Mouse (Mus musculus) heart, embryonic 11.5 days (tissue): ENCODE results near the gene Spesp1. TPM values are rescaled to one million over a fixed set of nuclear protein-coding genes. Genes with fewer than 3 reads are reported as not detected.

Experiments
- ATAC-seq: fragments of 200-750 bp; cut with Nextera tagmentation; replicated peaks from 2 replicates; pipeline ENCODE4 v1.8.0; 2017; ENCODE audit warnings: moderate library complexity; ENCODE audit not compliant: insufficient number of reproducible peaks, low FRiP score, low TSS enrichment
- H3K27ac ChIP-seq: fragments of 300-500 bp; sonication (generic); 2 replicates; pipeline ENCODE4 v1.5.1; 2014; ENCODE audit warnings: mild to moderate bottlenecking, low read depth, low read length
- H3K27me3 ChIP-seq: fragments of 300-500 bp; sonication (generic); 2 replicates; pipeline ENCODE4 v1.6.1; 2014; ENCODE audit warnings: mild to moderate bottlenecking, low read length, mixed read lengths; ENCODE audit not compliant: control insufficient read depth, insufficient read depth
- H3K36me3 ChIP-seq: fragments of 300-500 bp; sonication (generic); 2 replicates; pipeline ENCODE4 v1.6.1; 2014; ENCODE audit warnings: mild to moderate bottlenecking, low read length, moderate library complexity, mixed read lengths; ENCODE audit not compliant: control insufficient read depth, insufficient read depth
- H3K4me1 ChIP-seq: fragments of 300-500 bp; sonication (generic); 2 replicates; pipeline ENCODE4 v1.6.1; 2014; ENCODE audit warnings: low read length; ENCODE audit not compliant: control insufficient read depth, insufficient read depth
- H3K4me2 ChIP-seq: fragments of 300-500 bp; sonication (generic); 2 replicates; pipeline ENCODE4 v1.6.1; 2014; ENCODE audit warnings: mild to moderate bottlenecking, moderate library complexity
- H3K4me3 ChIP-seq: fragments of 300-500 bp; sonication (generic); 2 replicates; pipeline ENCODE4 v1.5.1; 2014; ENCODE audit warnings: low read depth, low read length
- H3K9ac ChIP-seq: fragments of 300-500 bp; sonication (generic); 2 replicates; pipeline ENCODE4 v1.6.1; 2014; ENCODE audit warnings: mild to moderate bottlenecking, low read depth, low read length, moderate library complexity
- H3K9me3 ChIP-seq: fragments of 300-500 bp; sonication (generic); replicated peaks from 2 replicates; pipeline ENCODE4 v1.6.1; 2016; ENCODE audit warnings: low read length; ENCODE audit not compliant: control insufficient read depth
- WGBS: fragments of 180-500 bp; shearing (Covaris S2); extraction: QIAGEN DNeasy Blood & Tissue Kit; methylation state at CpG from one replicate; pipeline ENCODE4 v1.1.7; 2014; ENCODE audit not compliant: insufficient replicate concordance; 5-methylcytosine and 5-hydroxymethylcytosine counted together
- polyA plus RNA-seq: library from polyadenylated mRNA; unstranded; fragments of >200 nt; fragmentation: Nextera tagmentation; extraction: Ambion mirVana; gene quantifications from 2 replicates; pipeline ENCODE4 v1.2.1, GENCODE M21; 2014

Spesp1 gene
- not detected in 2 replicates for polyA plus RNA-seq

DNA sequence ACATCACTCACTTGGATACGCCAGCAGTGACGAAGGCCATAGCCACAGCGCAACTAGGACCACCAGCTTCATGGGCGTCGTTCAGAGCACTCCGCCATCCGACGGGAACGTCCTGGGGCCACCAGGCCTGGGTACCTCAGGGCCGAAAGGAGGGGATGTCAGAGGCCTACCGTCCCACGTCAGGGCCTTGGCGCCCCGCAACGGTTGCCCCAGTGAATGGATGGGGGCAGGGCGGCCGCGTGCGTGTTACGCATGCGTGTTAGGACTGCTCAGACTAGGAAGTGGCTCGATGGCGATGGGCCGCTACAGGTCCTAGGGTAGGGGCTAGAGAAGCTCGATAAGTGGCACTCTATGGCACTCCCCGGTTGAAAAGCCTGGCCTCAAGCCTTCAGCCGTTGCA, at the start of gene Spesp1:
Gene Spesp1 (minus strand): TSS at position 218 of the 400 bp plus-strand sequence.
- Histone ChIP-seq H3K27ac (no peak within 1 kb of the TSS), H3K4me2 (no peak within 1 kb of the TSS), H3K36me3 (no peaks in the 10 kb centered on the region), H3K9me3 (no peaks in the 10 kb centered on the region), H3K4me1 (no peaks in the 10 kb centered on the region), H3K27me3 (no peaks in the 10 kb centered on the region), H3K4me3 (no peak within 1 kb of the TSS), H3K9ac (no peak within 1 kb of the TSS)
- WGBS: 74% methylated on average over 27 of the region's 27 CpGs
- ATAC-seq: no peak

GRCm38 (mm10) chr9:62325965-62326364, 44.0 kb upstream of the Spesp1 start:
- no peaks in the 10 kb centered on the region for H3K4me1 ChIP-seq
- no peaks in the 10 kb centered on the region for H3K27me3 ChIP-seq
- no peaks in the 10 kb centered on the region for H3K36me3 ChIP-seq
- WGBS: 61% methylated on average over 3 of the region's 3 CpGs
- no peak overlapping the region for H3K27ac ChIP-seq
- no peak for ATAC-seq
- H3K4me3 ChIP-seq: no peak overlapping the region
- no peak overlapping the region for H3K4me2 ChIP-seq
- no peaks in the 10 kb centered on the region; the same call in 1 of the 2 replicates for H3K9me3 ChIP-seq
- no peak overlapping the region for H3K9ac ChIP-seq

DNA sequence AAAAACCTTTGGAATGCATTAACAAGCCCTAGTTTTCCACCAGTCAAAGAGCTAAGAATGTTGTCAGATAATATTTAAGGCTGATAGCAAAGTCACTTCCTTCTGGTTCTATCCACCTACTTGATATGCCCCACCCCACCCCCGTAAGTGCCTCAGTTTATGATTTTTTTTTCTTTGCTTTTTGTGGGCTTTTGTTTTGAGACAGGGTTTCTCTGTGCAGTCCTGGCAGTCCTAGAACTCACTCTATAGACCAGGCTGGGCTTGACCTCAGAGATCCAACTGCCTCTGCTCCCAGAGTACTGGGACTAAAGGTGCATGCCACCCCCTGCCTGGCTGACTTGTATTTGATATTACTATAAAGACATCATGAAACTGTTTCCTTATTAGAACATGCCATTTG, 41.8 kb upstream of the Spesp1 start:
- H3K36me3 ChIP-seq: no peaks in the 10 kb centered on the region
- H3K4me3 ChIP-seq: no peak overlapping the region
- 68% methylated on average over 1 of the region's 1 CpGs for WGBS
- H3K9ac ChIP-seq: no peak overlapping the region
- no peaks in the 10 kb centered on the region for H3K4me1 ChIP-seq
- H3K27ac ChIP-seq: no peak overlapping the region
- no peak for ATAC-seq
- H3K27me3 ChIP-seq: no peaks in the 10 kb centered on the region
- H3K4me2 ChIP-seq: no peak overlapping the region
- H3K9me3 ChIP-seq: no peaks in the 10 kb centered on the region; the same call in 1 of the 2 replicates

GRCm38 (mm10) chr9:62318729-62319128, 36.7 kb upstream of the Spesp1 start:
- no peak overlapping the region for H3K4me2 ChIP-seq
- no peak overlapping the region for H3K4me3 ChIP-seq
- no peak for ATAC-seq
- H3K27ac ChIP-seq: no peak overlapping the region
- no peaks in the 10 kb centered on the region for H3K27me3 ChIP-seq
- 78% methylated on average over 4 of the region's 4 CpGs for WGBS
- H3K9ac ChIP-seq: no peak overlapping the region
- H3K4me1 ChIP-seq: no peaks in the 10 kb centered on the region
- no peaks in the 10 kb centered on the region; the same call in 1 of the 2 replicates for H3K9me3 ChIP-seq
- no peaks in the 10 kb centered on the region for H3K36me3 ChIP-seq

DNA sequence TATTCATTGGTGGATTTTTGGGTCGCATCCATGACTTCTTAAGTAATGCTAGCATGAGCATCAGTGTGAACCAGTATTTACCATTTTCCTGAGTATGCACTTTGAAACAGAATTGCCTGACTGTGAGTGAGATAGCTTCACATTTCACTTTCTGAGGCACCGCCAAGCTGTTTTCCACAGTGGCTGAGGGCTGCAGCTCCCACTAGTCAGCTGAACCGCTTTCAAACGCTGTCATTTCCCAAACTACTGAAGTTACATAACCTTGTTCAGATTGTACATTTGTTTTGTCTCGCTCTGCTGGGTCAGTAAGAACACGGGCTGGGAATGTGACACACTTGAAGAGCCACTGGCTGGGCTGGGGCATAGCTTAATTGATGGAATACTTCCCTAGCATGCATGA, 33.5 kb upstream of the Spesp1 start:
- no peaks in the 10 kb centered on the region for H3K27me3 ChIP-seq
- ATAC-seq: no peak
- no peaks in the 10 kb centered on the region for H3K4me1 ChIP-seq
- no peaks in the 10 kb centered on the region for H3K36me3 ChIP-seq
- no peaks in the 10 kb centered on the region for H3K9me3 ChIP-seq
- no peak overlapping the region for H3K9ac ChIP-seq
- no peak overlapping the region for H3K4me2 ChIP-seq
- 86% methylated on average over 6 of the region's 6 CpGs for WGBS
- no peak overlapping the region for H3K27ac ChIP-seq
- no peak overlapping the region for H3K4me3 ChIP-seq

DNA sequence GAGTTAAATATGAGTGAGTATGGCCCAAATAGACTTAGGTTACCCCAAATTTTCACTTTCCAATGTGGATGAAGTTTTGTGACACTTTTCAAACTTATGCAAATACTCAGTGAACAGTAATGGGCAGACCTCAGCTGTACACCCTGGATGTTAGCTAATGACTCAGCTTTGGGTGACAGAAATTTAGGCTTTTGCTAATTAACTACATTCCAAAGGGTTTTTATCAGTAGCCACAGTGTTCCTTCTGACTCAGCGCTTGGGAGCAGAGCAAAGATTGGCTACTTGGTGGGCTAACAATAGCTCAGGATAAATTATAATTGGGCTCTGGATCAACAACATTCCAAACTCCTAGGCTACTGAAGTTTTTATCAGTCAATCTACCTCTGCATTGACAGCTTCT, 14.9 kb upstream of the Spesp1 start:
- no peak overlapping the region for H3K4me3 ChIP-seq
- H3K36me3 ChIP-seq: no peaks in the 10 kb centered on the region
- no peak overlapping the region for H3K9ac ChIP-seq
- no peaks in the 10 kb centered on the region for H3K9me3 ChIP-seq
- H3K4me2 ChIP-seq: no peak overlapping the region
- H3K27me3 ChIP-seq: no peaks in the 10 kb centered on the region
- 50% methylated on average over 1 of the region's 1 CpGs for WGBS
- H3K4me1 ChIP-seq: no peaks in the 10 kb centered on the region
- H3K27ac ChIP-seq: no peak overlapping the region
- ATAC-seq: no peak

GRCm38 (mm10) chr9:62295006-62295698, 13.1 kb upstream of the Spesp1 start:
- H3K4me2 ChIP-seq: no peak overlapping the region
- no peak overlapping the region for H3K9ac ChIP-seq
- no peak for ATAC-seq
- no peaks in the 10 kb centered on the region for H3K36me3 ChIP-seq
- WGBS: 29% methylated on average over 7 of the region's 7 CpGs
- H3K4me1 ChIP-seq: no peaks in the 10 kb centered on the region
- H3K4me3 ChIP-seq: no peak overlapping the region
- H3K9me3 ChIP-seq: no peaks in the 10 kb centered on the region
- no peak overlapping the region for H3K27ac ChIP-seq
- no peaks in the 10 kb centered on the region for H3K27me3 ChIP-seq

DNA sequence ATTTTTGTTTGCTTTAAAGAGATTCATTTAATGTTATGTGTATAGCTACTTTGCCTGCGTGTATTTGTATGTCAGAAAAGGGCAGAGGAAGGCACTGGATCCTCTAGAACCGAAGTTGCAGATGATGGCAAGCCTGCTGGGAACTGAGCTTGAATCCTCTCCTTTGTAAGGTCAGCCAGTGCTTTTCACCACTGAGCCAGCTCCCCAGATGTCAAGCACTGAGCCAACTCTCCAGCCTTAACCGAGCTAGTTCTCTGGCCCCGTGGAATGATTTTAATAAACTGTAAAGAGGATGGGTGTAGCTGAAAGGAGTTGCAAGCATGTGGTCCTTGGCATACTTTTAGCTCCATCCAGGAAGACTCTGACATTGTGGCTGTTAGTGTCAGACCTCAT, 5.6 kb upstream of the Spesp1 start:
- H3K36me3 ChIP-seq: no peaks in the 10 kb centered on the region
- 74% methylated on average over 4 of the region's 4 CpGs for WGBS

GRCm38 (mm10) chr9:62286967-62287632, 5.1 kb upstream of the Spesp1 start:
- no peak for ATAC-seq
- H3K27ac ChIP-seq: no peak overlapping the region
- no peaks in the 10 kb centered on the region for H3K4me1 ChIP-seq
- H3K4me3 ChIP-seq: no peak overlapping the region
- no peaks in the 10 kb centered on the region for H3K27me3 ChIP-seq
- WGBS: 45% methylated on average over 4 of the region's 4 CpGs
- no peak overlapping the region for H3K9ac ChIP-seq
- no peaks in the 10 kb centered on the region for H3K36me3 ChIP-seq
- no peaks in the 10 kb centered on the region for H3K9me3 ChIP-seq
- H3K4me2 ChIP-seq: no peak overlapping the region

More for the DNA sequence above, 5.6 kb upstream of the Spesp1 start:
- H3K9ac ChIP-seq: no peak overlapping the region
- ATAC-seq: no peak
- H3K4me3 ChIP-seq: no peak overlapping the region
- no peak overlapping the region for H3K4me2 ChIP-seq
- no peaks in the 10 kb centered on the region for H3K4me1 ChIP-seq
- no peak overlapping the region for H3K27ac ChIP-seq
- no peaks in the 10 kb centered on the region for H3K9me3 ChIP-seq
- no peaks in the 10 kb centered on the region for H3K27me3 ChIP-seq
